Mouse (Mus musculus): ENCODE measurements around the gene Slc4a5. TPM values are rescaled to one million over a fixed set of nuclear protein-coding genes. Genes with fewer than 3 reads are reported as not detected.

The Slc4a5 gene
- total and polyA plus RNA-seq, 3 experiments = 0.04 TPM; not detected in 2

DNA sequence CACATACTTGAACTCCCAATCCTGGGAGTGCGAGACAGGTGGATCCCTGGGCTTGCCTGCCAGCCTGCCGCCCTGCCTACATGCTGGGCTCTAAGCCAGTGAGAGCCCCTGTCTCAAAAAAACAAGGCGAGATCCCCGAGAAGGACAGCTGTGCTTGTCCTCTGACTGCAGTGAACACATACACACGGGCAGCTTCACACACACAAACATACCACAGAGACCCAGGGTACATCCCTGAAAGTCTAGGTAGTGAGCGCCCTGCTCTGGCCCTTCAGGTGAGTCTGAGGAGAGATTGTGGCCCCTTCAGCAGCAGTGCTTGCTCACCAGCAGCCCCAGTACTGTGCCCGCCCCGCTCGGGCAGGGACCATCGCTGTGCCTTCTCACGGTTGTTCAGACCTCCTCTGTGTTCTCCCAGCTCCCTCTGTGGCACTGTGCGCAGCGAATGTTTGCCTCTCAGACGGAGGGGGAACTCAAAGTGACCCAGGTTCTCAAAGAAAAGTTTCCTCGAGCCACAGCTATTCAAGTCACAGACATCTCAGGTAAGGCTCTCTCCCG lies 131.3 kb downstream of the Slc4a5 start:
- DNase-seq (ENCODE audit: low read depth, low spot score) = no peak
- peaks cover 0 to 32% of the 10 kb centered on the region in 2 experiments; a peak in 3 of 4 replicates for H3K36me3 ChIP-seq (ENCODE audit: control insufficient read depth in 1 of 2, insufficient read depth in 2 of 2, low read length in 2 of 2)
- peak overlapping the region; percentile 87 for H3K9ac ChIP-seq (ENCODE audit: control insufficient read depth, low read depth, low read length, poor library complexity, severe bottlenecking)
- H3K4me3 ChIP-seq (ENCODE audit: control insufficient read depth in 1 of 2, insufficient read depth in 1 of 2, low read depth in 2 of 2, low read length in 2 of 2) = peak overlapping the region in 1 of 2 experiments; percentile 10; a peak in 1 of 4 replicates
- H3K27me3 ChIP-seq (ENCODE audit: control insufficient read depth in 1 of 2, insufficient read depth in 2 of 2, low read length in 2 of 2) = no peaks in the 10 kb centered on the region
- H3K4me1 ChIP-seq (ENCODE audit: control insufficient read depth in 1 of 2, insufficient read depth in 2 of 2, low read length in 2 of 2) = peaks cover 17 to 33% of the 10 kb centered on the region in 2 experiments
- TF ChIP-seq GATA1 (IDR thresholded peaks at IDR 0.05; ENCODE audit: low read depth, low read length) (no peak), ZC3H11A (IDR thresholded peaks at IDR 0.05; ENCODE audit: low read depth, low read length) (no peak), JUND (IDR thresholded peaks at IDR 0.05; ENCODE audit: low read depth, low read length) (no peak), E2F4 (IDR thresholded peaks at IDR 0.05; ENCODE audit: borderline replicate concordance, low read depth, low read length) (no peak), CHD2 (IDR thresholded peaks at IDR 0.05; ENCODE audit: low read length) (no peak), MAZ (IDR thresholded peaks at IDR 0.05; ENCODE audit: low read depth, low read length) (no peak), ETS1 (IDR thresholded peaks at IDR 0.05; ENCODE audit: low read depth, low read length) (no peak), SMC3 (IDR thresholded peaks at IDR 0.05; ENCODE audit: low read depth, low read length) (no peak), POLR2AphosphoS2 (IDR thresholded peaks at IDR 0.05; ENCODE audit: low read length) (no peak; the same call in 1 of the 2 replicates), TAL1 (IDR thresholded peaks at IDR 0.05; ENCODE audit: low read length) (no peak), HCFC1 (IDR thresholded peaks at IDR 0.05; ENCODE audit: low read depth, low read length) (no peak), USF2 (IDR thresholded peaks at IDR 0.05; ENCODE audit: borderline replicate concordance in 1 of 2, insufficient read depth in 1 of 2, low read depth in 1 of 2, low read length in 2 of 2) (no peak), ZMIZ1 (IDR thresholded peaks at IDR 0.05; ENCODE audit: low read depth, low read length) (no peak), ZKSCAN1 (IDR thresholded peaks at IDR 0.05; ENCODE audit: low read depth, low read length) (no peak), MAFK (IDR thresholded peaks at IDR 0.05; ENCODE audit: borderline replicate concordance, low read depth, low read length) (no peak), RCOR1 (IDR thresholded peaks at IDR 0.05; ENCODE audit: low read depth, low read length) (no peak), NELFE (IDR thresholded peaks at IDR 0.05; ENCODE audit: low read depth, low read length) (no peak), MEF2A (IDR thresholded peaks at IDR 0.05; ENCODE audit: extremely low read depth, insufficient replicate concordance, low read depth, low read length, poor library complexity, severe bottlenecking) (no peak), MYC (IDR thresholded peaks at IDR 0.05; ENCODE audit: low read depth, low read length) (no peak)
- no peaks in the 10 kb centered on the region for H3K9me3 ChIP-seq (replicated peaks; ENCODE audit: insufficient read depth, low read length)
- H3K79me2 ChIP-seq (ENCODE audit: control insufficient read depth, insufficient read depth, low read length, poor library complexity) = peaks cover 16% of the 10 kb centered on the region
- peak overlapping the region; percentile 92 for H3K27ac ChIP-seq (ENCODE audit: control insufficient read depth, low read depth, low read length)
